Mouse (Mus musculus) lung, embryonic 16.5 days (tissue): ENCODE measurements at regions not wholly inside any gene's neighbourhood (a gene's known extent, or its start where the extent isn't known, plus 50 kb on each side); places are given as distances from the start of the nearest gene placed in this dataset.
A peak's percentile ranks its signal among the peaks of the same experiment; 100 is the strongest.

ENCODE experiments used
- ATAC-seq: fragments of 200-750 bp; cut with Nextera tagmentation; 2 replicates; pipeline ENCODE4 v1.8.0; 2017; ENCODE audit warnings: low read depth, mild to moderate bottlenecking, moderate library complexity
- H3K27ac ChIP-seq: fragments of 300-500 bp; sonication (generic); 2 replicates; pipeline ENCODE4 v1.5.1; 2014; ENCODE audit warnings: mild to moderate bottlenecking, control low read depth, low read length
- H3K27me3 ChIP-seq: fragments of 300-500 bp; sonication (generic); 2 replicates; pipeline ENCODE4 v1.6.1; 2014; ENCODE audit warnings: low read depth, low read length, mixed read lengths; ENCODE audit not compliant: control insufficient read depth, insufficient read depth
- H3K36me3 ChIP-seq: fragments of 300-500 bp; sonication (generic); 2 replicates; pipeline ENCODE4 v1.6.1; 2014; ENCODE audit warnings: low read length; ENCODE audit not compliant: control insufficient read depth, insufficient read depth
- H3K4me1 ChIP-seq: fragments of 300-500 bp; sonication (generic); replicated peaks from 2 replicates; pipeline ENCODE4 v1.6.1; 2014; ENCODE audit warnings: low read length, mixed read lengths; ENCODE audit not compliant: control insufficient read depth, insufficient read depth
- H3K4me2 ChIP-seq: fragments of 300-500 bp; sonication (generic); 2 replicates; pipeline ENCODE4 v1.6.1; 2014; ENCODE audit warnings: low read depth, low read length, control low read depth
- H3K4me3 ChIP-seq: fragments of 300-500 bp; sonication (generic); 2 replicates; pipeline ENCODE4 v1.5.1; 2014; ENCODE audit warnings: mild to moderate bottlenecking, low read length, control low read depth
- H3K9ac ChIP-seq: fragments of 300-500 bp; sonication (generic); 2 replicates; pipeline ENCODE4 v1.6.1; 2014; ENCODE audit warnings: low read length, control low read depth
- H3K9me3 ChIP-seq: fragments of 300-500 bp; sonication (generic); 2 replicates; pipeline ENCODE4 v1.6.1; 2016; ENCODE audit warnings: low read length; ENCODE audit not compliant: control insufficient read depth
- WGBS: fragments of 180-500 bp; shearing (Covaris S2); extraction: QIAGEN DNeasy Blood & Tissue Kit; methylation state at CpG from one replicate; pipeline ENCODE4 v1.1.7; 2014; 5-methylcytosine and 5-hydroxymethylcytosine counted together

DNA sequence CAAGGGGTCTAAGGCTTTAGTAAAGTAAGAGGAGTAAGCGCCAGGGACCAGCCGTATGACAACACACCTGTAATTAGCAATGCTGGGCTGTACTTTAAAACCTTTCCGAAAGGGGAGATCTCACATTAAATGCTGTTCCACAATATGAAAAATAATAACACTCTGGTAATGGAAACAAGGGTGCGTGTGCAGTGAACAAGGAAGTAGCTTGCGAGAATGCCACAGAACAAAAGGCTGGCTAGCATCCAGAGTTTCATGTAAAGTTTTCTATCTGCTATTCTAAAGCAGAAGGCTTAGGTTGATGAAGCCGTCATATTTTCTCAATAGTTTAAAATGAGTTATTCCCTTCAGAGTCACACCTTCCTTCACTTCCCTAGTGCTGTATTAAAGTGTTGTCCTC, 83.6 kb downstream of the Car2 start:
- H3K9me3 ChIP-seq, result no peaks in the 10 kb centered on the region
- H3K4me3 ChIP-seq, result no peak overlapping the region
- ATAC-seq, result no peak
- no peak overlapping the region for H3K27ac ChIP-seq
- H3K36me3 ChIP-seq, result no peaks in the 10 kb centered on the region
- H3K4me1 ChIP-seq, result peaks cover 5% of the 10 kb centered on the region
- no peak overlapping the region for H3K9ac ChIP-seq
- no peaks in the 10 kb centered on the region for H3K27me3 ChIP-seq
- 64% methylated on average over 6 of the region's 6 CpGs for WGBS
- peak overlapping the region; percentile 25; the same call in 1 of the 2 replicates for H3K4me2 ChIP-seq

DNA sequence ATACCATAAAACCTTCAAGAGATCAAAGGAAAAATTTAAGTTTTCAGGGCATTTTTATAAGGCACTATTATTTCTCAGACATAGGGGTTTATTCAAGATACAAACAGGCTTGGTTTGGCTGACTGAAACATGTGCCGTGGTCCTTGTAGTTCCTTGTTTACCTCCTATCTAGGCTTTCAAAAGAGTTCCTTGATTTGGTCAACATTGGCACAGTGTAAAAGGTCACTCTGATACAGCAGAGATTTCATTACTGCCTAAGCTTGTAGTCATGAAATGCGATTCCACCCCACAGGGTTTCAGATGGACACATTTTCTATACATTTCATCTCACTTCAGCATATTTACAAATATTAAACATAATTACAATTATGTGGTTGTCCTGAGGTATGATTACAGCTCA, 85.6 kb downstream of the Car2 start:
- 60% methylated on average over 2 of the region's 2 CpGs for WGBS
- Histone ChIP-seq H3K4me2 (no peak overlapping the region), H3K9ac (no peak overlapping the region), H3K4me3 (no peak overlapping the region), H3K9me3 (no peaks in the 10 kb centered on the region), H3K27ac (no peak overlapping the region), H3K4me1 (peaks cover 5% of the 10 kb centered on the region), H3K36me3 (no peaks in the 10 kb centered on the region), H3K27me3 (no peaks in the 10 kb centered on the region)
- ATAC-seq, result no peak

DNA sequence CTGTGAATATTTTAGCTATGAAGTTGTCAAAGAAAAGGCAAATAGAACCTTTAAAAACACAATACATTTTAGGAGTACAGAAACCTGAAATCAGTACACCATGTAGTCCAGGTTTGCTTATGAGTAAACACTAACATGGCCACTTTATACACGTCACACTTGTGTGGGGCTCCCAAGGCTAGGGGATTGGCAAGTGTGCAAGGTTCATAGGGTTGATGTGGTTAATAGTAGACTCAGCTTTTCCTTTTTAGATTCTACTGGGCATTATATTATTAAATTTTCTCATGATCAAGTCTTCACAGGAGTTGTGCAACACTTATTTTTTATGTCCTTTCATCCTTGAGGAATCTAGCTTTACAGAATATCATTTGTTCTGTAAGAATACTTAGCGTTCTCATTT, 88.7 kb downstream of the Car2 start:
- Histone ChIP-seq H3K9ac (no peak overlapping the region), H3K4me1 (peaks cover 8% of the 10 kb centered on the region), H3K4me2 (no peak overlapping the region), H3K4me3 (no peak overlapping the region), H3K27ac (no peak overlapping the region), H3K27me3 (no peaks in the 10 kb centered on the region), H3K9me3 (no peaks in the 10 kb centered on the region), H3K36me3 (no peaks in the 10 kb centered on the region)
- WGBS, result 59% methylated on average over 2 of the region's 2 CpGs
- ATAC-seq, result peak; percentile 65

DNA sequence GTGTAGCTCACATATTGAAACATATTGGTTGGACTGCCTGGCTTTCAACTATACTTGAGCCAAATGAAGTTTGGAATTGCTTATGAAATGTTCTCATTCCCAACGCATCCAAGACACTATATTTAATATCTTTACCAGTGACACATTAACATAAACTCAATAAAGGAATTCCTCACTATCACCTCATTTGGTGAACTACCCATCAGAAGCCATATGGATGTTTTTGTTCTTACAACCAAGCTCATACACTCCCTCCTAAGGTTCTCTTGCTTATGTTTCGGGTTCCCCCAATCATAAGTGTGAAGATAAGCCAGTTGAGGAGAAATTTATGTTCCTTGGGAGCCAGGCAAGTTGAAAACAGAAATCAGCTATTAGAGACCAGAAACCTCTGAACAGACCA, 89.1 kb downstream of the Car2 start:
- peak; percentile 95 for ATAC-seq
- no peak overlapping the region for H3K4me2 ChIP-seq
- H3K9me3 ChIP-seq, result no peaks in the 10 kb centered on the region
- no peak overlapping the region for H3K9ac ChIP-seq
- H3K36me3 ChIP-seq, result no peaks in the 10 kb centered on the region
- 51% methylated on average over 2 of the region's 2 CpGs for WGBS
- H3K27me3 ChIP-seq, result no peaks in the 10 kb centered on the region
- H3K4me3 ChIP-seq, result no peak overlapping the region
- peaks cover 6% of the 10 kb centered on the region; the same call in 1 of the 2 replicates for H3K4me1 ChIP-seq
- no peak overlapping the region for H3K27ac ChIP-seq

DNA sequence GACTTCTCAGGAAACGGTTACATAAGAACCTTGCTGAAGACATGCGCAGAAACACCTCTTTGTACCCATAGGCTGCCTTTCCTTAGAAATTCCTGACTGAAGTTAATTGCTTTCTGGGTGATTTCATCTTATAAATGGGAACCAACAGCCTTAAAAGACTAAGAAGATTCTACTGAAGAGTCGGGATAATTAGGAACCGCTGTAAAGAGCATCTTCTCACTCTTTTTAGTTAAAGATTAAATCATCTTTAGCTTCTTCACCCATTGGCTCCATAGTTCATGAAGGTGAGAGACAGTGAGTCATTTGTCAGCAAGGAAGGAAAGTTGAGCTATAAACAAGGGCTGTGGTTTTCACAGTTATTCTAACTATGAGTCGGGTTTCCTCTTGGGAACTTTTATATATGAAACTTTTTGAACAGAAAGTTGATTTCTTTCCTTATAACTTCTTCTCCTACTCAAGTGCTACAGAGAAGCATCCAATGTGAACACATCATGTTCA, 93.1 kb downstream of the Car2 start:
- no peak overlapping the region for H3K4me2 ChIP-seq
- 61% methylated on average over 5 of the region's 5 CpGs for WGBS

DNA sequence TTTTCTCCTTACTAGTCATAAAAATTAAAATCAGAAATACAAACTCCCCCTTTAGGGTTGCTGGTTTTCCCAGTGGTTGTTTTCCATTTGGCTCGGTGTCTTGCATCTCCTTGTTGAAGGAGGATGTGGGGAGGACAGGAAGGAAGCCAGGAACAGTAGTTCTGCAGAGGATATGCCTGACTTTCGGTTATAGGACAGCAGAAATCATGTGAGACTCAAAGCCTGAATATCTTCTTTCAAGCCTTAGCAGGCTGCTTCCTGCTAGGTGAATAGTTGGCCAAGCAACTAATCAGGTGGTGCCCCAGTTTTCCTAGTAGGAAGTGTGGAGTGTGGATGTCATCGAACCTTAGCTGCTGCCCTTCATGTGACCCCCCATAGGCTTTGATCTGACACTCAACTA, 103.6 kb downstream of the Car2 start:
- 52% methylated on average over 3 of the region's 3 CpGs for WGBS
- Histone ChIP-seq H3K27ac (no peak overlapping the region), H3K36me3 (no peaks in the 10 kb centered on the region), H3K27me3 (no peaks in the 10 kb centered on the region), H3K4me1 (no peaks in the 10 kb centered on the region), H3K4me2 (no peak overlapping the region), H3K9ac (no peak overlapping the region), H3K9me3 (no peaks in the 10 kb centered on the region), H3K4me3 (no peak overlapping the region)
- ATAC-seq, result no peak

More for the DNA sequence above, 93.1 kb downstream of the Car2 start:
- ATAC-seq, result no peak
- Histone ChIP-seq H3K9me3 (no peaks in the 10 kb centered on the region), H3K4me3 (no peak overlapping the region), H3K9ac (no peak overlapping the region), H3K27me3 (no peaks in the 10 kb centered on the region), H3K27ac (no peak overlapping the region), H3K4me1 (peaks cover 6% of the 10 kb centered on the region; the same call in 1 of the 2 replicates), H3K36me3 (no peaks in the 10 kb centered on the region)

DNA sequence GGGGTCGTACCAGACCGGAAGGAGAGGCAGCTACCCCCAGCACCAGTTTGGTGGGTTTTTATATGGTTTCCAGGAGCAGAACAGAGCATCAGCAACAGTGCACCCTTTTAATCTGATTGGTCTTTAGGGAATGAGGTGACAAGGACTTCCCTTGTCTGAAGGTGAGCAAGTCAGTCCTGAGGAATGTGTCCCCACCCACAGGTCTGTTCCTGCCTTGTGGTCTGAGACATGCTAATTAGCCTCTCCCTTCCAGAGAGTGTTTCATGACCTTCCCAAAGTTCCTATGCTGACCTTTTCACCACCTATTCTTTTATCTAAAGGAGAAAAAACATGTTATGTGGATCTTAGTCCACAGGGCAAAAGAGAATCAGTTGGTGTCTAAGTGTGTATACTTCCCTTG, 107.9 kb downstream of the Car2 start:
- Histone ChIP-seq H3K4me2 (no peak overlapping the region), H3K9ac (no peak overlapping the region), H3K27me3 (no peaks in the 10 kb centered on the region), H3K36me3 (no peaks in the 10 kb centered on the region), H3K4me3 (no peak overlapping the region), H3K27ac (no peak overlapping the region), H3K4me1 (no peaks in the 10 kb centered on the region), H3K9me3 (no peaks in the 10 kb centered on the region)
- no peak for ATAC-seq
- 76% methylated on average over 2 of the region's 2 CpGs for WGBS

DNA sequence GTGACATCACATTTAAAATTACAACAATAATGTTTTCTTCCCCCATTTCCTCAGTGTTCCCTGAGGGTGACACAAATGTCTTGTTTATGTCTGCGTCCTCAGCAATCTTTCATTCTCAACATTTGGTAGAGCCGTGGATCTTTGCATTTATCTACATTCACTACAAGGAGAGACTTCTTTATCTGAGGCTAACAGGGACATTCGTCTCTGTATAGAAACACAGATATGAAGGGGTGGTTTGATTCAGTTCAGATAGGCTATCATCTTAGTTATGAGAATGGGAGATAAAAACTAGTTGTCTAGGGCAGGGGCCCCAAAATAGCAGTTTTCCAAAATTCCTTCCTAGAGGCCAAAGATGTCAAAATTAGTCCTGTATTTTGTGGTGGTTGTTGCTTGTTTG, 111.2 kb downstream of the Car2 start:
- ATAC-seq, result no peak
- Histone ChIP-seq H3K4me3 (no peak overlapping the region), H3K9ac (no peak overlapping the region), H3K27ac (no peak overlapping the region), H3K4me1 (no peaks in the 10 kb centered on the region), H3K4me2 (no peak overlapping the region), H3K36me3 (no peaks in the 10 kb centered on the region), H3K9me3 (no peaks in the 10 kb centered on the region), H3K27me3 (no peaks in the 10 kb centered on the region)
- 54% methylated on average over 3 of the region's 3 CpGs for WGBS

DNA sequence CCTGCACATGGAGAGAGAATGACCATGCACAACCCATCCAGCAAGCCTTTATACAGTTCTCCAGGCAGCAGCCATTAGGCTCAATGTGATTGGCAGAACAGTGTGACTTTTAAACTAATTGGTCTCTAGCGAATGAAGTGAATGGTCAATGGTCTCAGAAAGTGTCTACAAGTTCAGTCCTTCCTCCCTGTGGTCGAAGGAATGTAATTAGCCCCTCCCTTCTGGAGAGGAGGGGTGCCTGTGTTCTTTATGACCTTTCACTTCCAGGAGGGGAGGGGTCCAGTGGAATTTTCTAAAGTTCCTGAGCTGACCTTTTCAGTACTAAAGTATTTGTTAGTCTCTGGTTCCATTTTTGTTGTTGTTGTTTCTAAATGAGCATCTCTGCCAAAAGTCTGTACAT, 112.4 kb downstream of the Car2 start:
- Histone ChIP-seq H3K27ac (no peak overlapping the region), H3K9me3 (no peaks in the 10 kb centered on the region), H3K4me2 (no peak overlapping the region), H3K4me3 (no peak overlapping the region), H3K4me1 (no peaks in the 10 kb centered on the region), H3K27me3 (no peaks in the 10 kb centered on the region), H3K36me3 (no peaks in the 10 kb centered on the region), H3K9ac (no peak overlapping the region)
- ATAC-seq, result no peak
- WGBS, result 50% methylated on average over 2 of the region's 2 CpGs

DNA sequence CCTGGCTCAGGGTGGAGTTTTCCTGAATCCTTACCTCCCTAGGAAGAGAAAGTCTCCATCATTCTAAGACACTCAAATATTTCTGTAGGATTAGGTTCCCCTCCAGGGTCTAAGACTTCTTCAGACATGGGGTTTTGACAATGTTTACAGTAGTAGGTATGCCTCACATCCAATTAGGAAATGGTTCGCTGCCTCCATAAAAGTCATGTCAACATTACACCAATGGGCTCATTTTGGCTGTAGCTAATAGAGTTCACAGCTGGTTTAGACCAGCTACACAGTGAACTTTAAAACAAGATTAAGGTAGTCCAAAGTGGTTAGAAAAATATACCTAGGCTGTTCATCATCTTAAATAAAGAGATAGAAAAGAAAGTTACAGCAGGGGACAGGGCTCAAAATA, 113.3 kb downstream of the Car2 start:
- Histone ChIP-seq H3K9me3 (no peaks in the 10 kb centered on the region), H3K4me2 (no peak overlapping the region), H3K27ac (no peak overlapping the region), H3K9ac (no peak overlapping the region), H3K4me1 (no peaks in the 10 kb centered on the region), H3K4me3 (no peak overlapping the region), H3K27me3 (no peaks in the 10 kb centered on the region), H3K36me3 (no peaks in the 10 kb centered on the region)
- no peak for ATAC-seq
- 78% methylated on average over 1 of the region's 1 CpGs for WGBS
